Mouse (Mus musculus) lung, postnatal 0 days (tissue): Measurements from ENCODE around the gene Ifnar2.

ENCODE experiments used
- CTCF ChIP-seq: IDR thresholded peaks from 2 replicates; pipeline ENCODE4 v1.5.1; 2016; ENCODE audit warnings: antibody characterized with exemption, mild to moderate bottlenecking
- EP300 ChIP-seq: IDR thresholded peaks from 2 replicates; pipeline ENCODE4 v1.6.1; 2016; ENCODE audit warnings: antibody characterized with exemption, mild to moderate bottlenecking, control low read depth

GRCm38 (mm10) chr16:91442446-91442845 lies 69.9 kb downstream of the Ifnar2 start:
- TF ChIP-seq EP300: no peak
- TF ChIP-seq CTCF: no peak
